Mouse (Mus musculus): Measurements from ENCODE around the gene Pgpep1l. TPM values are rescaled to one million over a fixed set of nuclear protein-coding genes. Genes with fewer than 3 reads are reported as not detected.
"Not testable (repeated sequence)": the region's sequence is repeated elsewhere in the genome, so short reads cannot be mapped to it uniquely, and the experiment has no call there.

Gene Pgpep1l
- polyA plus RNA-seq, 1 experiment from 2014 or later = not detected

GRCm38 (mm10) chr7:68282304-68283132 lies 18.5 kb upstream of the Pgpep1l start:
- Histone ChIP-seq H3K4me1 (replicated peaks) (peaks cover 43% of the 10 kb centered on the region), H3K36me3 (no peaks in the 10 kb centered on the region)

GRCm38 (mm10) chr7:68281341-68281740 lies 17.3 kb upstream of the Pgpep1l start:
- Histone ChIP-seq H3K27me3 (no peaks in the 10 kb centered on the region), H3K4me1 (replicated peaks) (peaks cover 54% of the 10 kb centered on the region), H3K9ac (replicated peaks) (no peak overlapping the region), H3K9me3 (no peaks in the 10 kb centered on the region), H3K4me2 (no peak overlapping the region), H3K27ac (no peak overlapping the region), H3K36me3 (no peaks in the 10 kb centered on the region), H3K4me3 (replicated peaks) (no peak overlapping the region)
- ATAC-seq (ENCODE audit: insufficient number of reproducible peaks, insufficient read depth, low FRiP score, low TSS enrichment, low read depth) = no peak
- WGBS = 80% methylated on average over 5 of the region's 5 CpGs

More at GRCm38 (mm10) chr7:68282304-68283132, 18.5 kb upstream of the Pgpep1l start:
- Histone ChIP-seq H3K4me2 (no peak overlapping the region), H3K9me3 (no peaks in the 10 kb centered on the region), H3K9ac (replicated peaks) (no peak overlapping the region), H3K27ac (no peak overlapping the region), H3K27me3 (no peaks in the 10 kb centered on the region), H3K4me3 (replicated peaks) (no peak overlapping the region)
- WGBS = 87% methylated on average over 22 of the region's 22 CpGs
- no peak for ATAC-seq (ENCODE audit: insufficient number of reproducible peaks, insufficient read depth, low FRiP score, low TSS enrichment, low read depth)

GRCm38 (mm10) chr7:68280352-68280869 lies 16.4 kb upstream of the Pgpep1l start:
- H3K4me3 ChIP-seq (replicated peaks) = no peak overlapping the region
- no peaks in the 10 kb centered on the region for H3K9me3 ChIP-seq
- ATAC-seq (ENCODE audit: insufficient number of reproducible peaks, insufficient read depth, low FRiP score, low TSS enrichment, low read depth) = no peak
- H3K4me1 ChIP-seq (replicated peaks) = peaks cover 55% of the 10 kb centered on the region
- 92% methylated on average over 19 of the region's 19 CpGs for WGBS
- no peak overlapping the region for H3K27ac ChIP-seq
- H3K36me3 ChIP-seq = no peaks in the 10 kb centered on the region
- no peak overlapping the region for H3K4me2 ChIP-seq
- no peak overlapping the region for H3K9ac ChIP-seq (replicated peaks)
- 0 out of 2 replicates have a peak, but pooled peaks cover 3% of the 10 kb centered on the region for H3K27me3 ChIP-seq

- H3K36me3 ChIP-seq = no peaks in the 10 kb centered on the region
- no peak overlapping the region for H3K4me2 ChIP-seq
- no peaks in the 10 kb centered on the region for H3K9me3 ChIP-seq
- 0 out of 2 replicates have a peak, but pooled peaks cover 6% of the 10 kb centered on the region for H3K27me3 ChIP-seq
- H3K4me1 ChIP-seq (replicated peaks) = peaks cover 45% of the 10 kb centered on the region
- H3K27ac ChIP-seq = no peak overlapping the region
- H3K4me3 ChIP-seq (replicated peaks) = no peak overlapping the region
- H3K9ac ChIP-seq (replicated peaks) = no peak overlapping the region
- ATAC-seq (ENCODE audit: insufficient number of reproducible peaks, insufficient read depth, low FRiP score, low TSS enrichment, low read depth) = no peak
- 76% methylated on average over 7 of the region's 7 CpGs for WGBS
Measured at GRCm38 (mm10) chr7:68279481-68279880, 15.4 kb upstream of the Pgpep1l start.

GRCm38 (mm10) chr7:68278908-68279307 lies 14.9 kb upstream of the Pgpep1l start:
- peaks cover 6% of the 10 kb centered on the region; the same call in 1 of the 2 replicates for H3K27me3 ChIP-seq
- H3K4me1 ChIP-seq (replicated peaks) = peaks cover 43% of the 10 kb centered on the region
- H3K36me3 ChIP-seq = no peaks in the 10 kb centered on the region
- no peak overlapping the region for H3K4me2 ChIP-seq
- no peak overlapping the region for H3K4me3 ChIP-seq (replicated peaks)
- ATAC-seq (ENCODE audit: insufficient number of reproducible peaks, insufficient read depth, low FRiP score, low TSS enrichment, low read depth) = no peak
- H3K27ac ChIP-seq = no peak overlapping the region
- 67% methylated on average over 6 of the region's 6 CpGs for WGBS
- no peaks in the 10 kb centered on the region for H3K9me3 ChIP-seq
- H3K9ac ChIP-seq (replicated peaks) = no peak overlapping the region

GRCm38 (mm10) chr7:68278385-68278784 lies 14.4 kb upstream of the Pgpep1l start:
- 93% methylated on average over 6 of the region's 6 CpGs for WGBS
- H3K9me3 ChIP-seq = no peaks in the 10 kb centered on the region

GRCm38 (mm10) chr7:68277897-68278270 lies 13.9 kb upstream of the Pgpep1l start:
- no peak overlapping the region for H3K9ac ChIP-seq (replicated peaks)
- no peaks in the 10 kb centered on the region for H3K36me3 ChIP-seq
- H3K4me3 ChIP-seq (replicated peaks) = no peak overlapping the region
- no peaks in the 10 kb centered on the region for H3K9me3 ChIP-seq
- H3K27me3 ChIP-seq = peaks cover 6% of the 10 kb centered on the region; the same call in 1 of the 2 replicates
- WGBS = 65% methylated on average over 4 of the region's 4 CpGs
- H3K4me2 ChIP-seq = no peak overlapping the region
- ATAC-seq (ENCODE audit: insufficient number of reproducible peaks, insufficient read depth, low FRiP score, low TSS enrichment, low read depth) = no peak
- peak overlapping the region; percentile 79 for H3K27ac ChIP-seq
- peaks cover 43% of the 10 kb centered on the region for H3K4me1 ChIP-seq (replicated peaks)

More at GRCm38 (mm10) chr7:68278385-68278784, 14.4 kb upstream of the Pgpep1l start:
- Histone ChIP-seq H3K4me2 (no peak overlapping the region), H3K4me1 (replicated peaks) (peaks cover 43% of the 10 kb centered on the region), H3K4me3 (replicated peaks) (no peak overlapping the region), H3K27ac (peak overlapping the region; percentile 79), H3K27me3 (peaks cover 6% of the 10 kb centered on the region; the same call in 1 of the 2 replicates), H3K9ac (replicated peaks) (no peak overlapping the region), H3K36me3 (no peaks in the 10 kb centered on the region)
- ATAC-seq (ENCODE audit: insufficient number of reproducible peaks, insufficient read depth, low FRiP score, low TSS enrichment, low read depth) = no peak

- peaks cover 43% of the 10 kb centered on the region for H3K4me1 ChIP-seq (replicated peaks)
- no peaks in the 10 kb centered on the region for H3K9me3 ChIP-seq
- H3K9ac ChIP-seq (replicated peaks) = no peak overlapping the region
- peak; percentile 53; the same call in 1 of the 2 replicates for ATAC-seq (ENCODE audit: insufficient number of reproducible peaks, insufficient read depth, low FRiP score, low TSS enrichment, low read depth)
- 13% methylated on average over 11 of the region's 11 CpGs for WGBS
- no peak overlapping the region for H3K4me3 ChIP-seq (replicated peaks)
- no peaks in the 10 kb centered on the region for H3K36me3 ChIP-seq
- H3K27me3 ChIP-seq = peaks cover 6% of the 10 kb centered on the region; the same call in 1 of the 2 replicates
- peak overlapping the region; percentile 79 for H3K27ac ChIP-seq
- no peak overlapping the region for H3K4me2 ChIP-seq
Measured at GRCm38 (mm10) chr7:68277054-68277896, 13.2 kb upstream of the Pgpep1l start.

- H3K27ac ChIP-seq = peak overlapping the region; percentile 74
- H3K36me3 ChIP-seq = no peaks in the 10 kb centered on the region
- peak overlapping the region; percentile 36 for H3K4me3 ChIP-seq (replicated peaks)
- H3K4me2 ChIP-seq = peak overlapping the region; percentile 70
- peak overlapping the region; percentile 54 for H3K9ac ChIP-seq (replicated peaks)
- H3K27me3 ChIP-seq = peaks cover 6% of the 10 kb centered on the region; the same call in 1 of the 2 replicates
- peaks cover 43% of the 10 kb centered on the region for H3K4me1 ChIP-seq (replicated peaks)
- peak; percentile 58; the same call in 1 of the 2 replicates for ATAC-seq (ENCODE audit: insufficient number of reproducible peaks, insufficient read depth, low FRiP score, low TSS enrichment, low read depth)
- WGBS = 4% methylated on average over 36 of the region's 36 CpGs
- H3K9me3 ChIP-seq = no peaks in the 10 kb centered on the region
Measured at GRCm38 (mm10) chr7:68275838-68276731, 12.1 kb upstream of the Pgpep1l start.

GRCm38 (mm10) chr7:68275445-68275837 lies 11.4 kb upstream of the Pgpep1l start:
- H3K4me2 ChIP-seq = peak overlapping the region; percentile 70
- ATAC-seq (ENCODE audit: insufficient number of reproducible peaks, insufficient read depth, low FRiP score, low TSS enrichment, low read depth); H3K9me3 ChIP-seq; H3K36me3 ChIP-seq; H3K27me3 ChIP-seq; H3K27ac ChIP-seq: not testable (repeated sequence)
- 54% methylated on average over 9 of the region's 9 CpGs for WGBS
- H3K9ac ChIP-seq (replicated peaks) = peak overlapping the region; percentile 54; the same call in 1 of the 2 replicates
- peaks cover 48% of the 10 kb centered on the region for H3K4me1 ChIP-seq (replicated peaks)
- H3K4me3 ChIP-seq (replicated peaks) = peak overlapping the region; percentile 36

Data from limb, embryonic 12.5 days (tissue).